Mouse (Mus musculus): ENCODE data around the gene Gm37240.
"Not testable (repeated sequence)": the region's sequence is repeated elsewhere in the genome, so short reads cannot be mapped to it uniquely, and the experiment has no call there.

Gene Gm37240

GRCm38 (mm10) chr3:85619751-85620150 lies 267.6 kb downstream of the Gm37240 start:
- DNase-seq, result no peak

- no peak for DNase-seq
These were observed 268.0 kb downstream of the Gm37240 start for GRCm38 (mm10) chr3:85619345-85619744.

GRCm38 (mm10) chr3:85618885-85619284 lies 268.4 kb downstream of the Gm37240 start:
- DNase-seq, result no peak

- DNase-seq, result no peak
These were observed 270.9 kb downstream of the Gm37240 start for GRCm38 (mm10) chr3:85616389-85616788.

- DNase-seq, result no peak
These were observed 279.6 kb downstream of the Gm37240 start for GRCm38 (mm10) chr3:85607753-85608152.

- DNase-seq, result no peak
These were observed 280.4 kb downstream of the Gm37240 start for GRCm38 (mm10) chr3:85606912-85607311.

- no peak for DNase-seq
These were observed 283.5 kb downstream of the Gm37240 start for GRCm38 (mm10) chr3:85603811-85604210.

GRCm38 (mm10) chr3:85601841-85602305 lies 285.4 kb downstream of the Gm37240 start:
- no peak for DNase-seq

- DNase-seq, result no peak
These were observed 287.8 kb downstream of the Gm37240 start for GRCm38 (mm10) chr3:85599526-85599925.

- DNase-seq, result no peak
These were observed 292.9 kb downstream of the Gm37240 start for GRCm38 (mm10) chr3:85594452-85594851.

- no peak for DNase-seq
These were observed 294.6 kb downstream of the Gm37240 start for GRCm38 (mm10) chr3:85592640-85593252.

- DNase-seq, result no peak
These were observed 295.3 kb downstream of the Gm37240 start for GRCm38 (mm10) chr3:85592067-85592466.

GRCm38 (mm10) chr3:85590090-85590754 lies 297.1 kb downstream of the Gm37240 start:
- DNase-seq, result peak; percentile 31

- DNase-seq, result no peak
These were observed 298.6 kb downstream of the Gm37240 start for GRCm38 (mm10) chr3:85588701-85589100.

- DNase-seq, result no peak
These were observed 302.4 kb downstream of the Gm37240 start for GRCm38 (mm10) chr3:85584966-85585365.

- peak; percentile 50 for DNase-seq
These were observed 304.1 kb downstream of the Gm37240 start for GRCm38 (mm10) chr3:85583194-85583593.

- no peak for DNase-seq
These were observed 304.6 kb downstream of the Gm37240 start for GRCm38 (mm10) chr3:85582726-85583125.

GRCm38 (mm10) chr3:85573864-85574830 lies 313.2 kb downstream of the Gm37240 start, which contains the start of gene Gatb:
Gene Gatb, plus strand, starts transcription at chr3:85574119.
- DNase-seq, result peak; percentile 99

GRCm38 (mm10) chr3:85573216-85573863 lies 314.0 kb downstream of the Gm37240 start:
- no peak for DNase-seq

- not testable (repeated sequence) for DNase-seq
These were observed 314.8 kb downstream of the Gm37240 start for GRCm38 (mm10) chr3:85572502-85572901.

- DNase-seq, result peak; percentile 84
These were observed 316.0 kb downstream of the Gm37240 start for GRCm38 (mm10) chr3:85571276-85571675.

GRCm38 (mm10) chr3:85564603-85565002 lies 322.7 kb downstream of the Gm37240 start:
- no peak for DNase-seq

Measured in layer of hippocampus, adult 9-11 months (tissue).